ENCODE assay signal across 12 mouse cellular contexts in the genomic region with DNA sequence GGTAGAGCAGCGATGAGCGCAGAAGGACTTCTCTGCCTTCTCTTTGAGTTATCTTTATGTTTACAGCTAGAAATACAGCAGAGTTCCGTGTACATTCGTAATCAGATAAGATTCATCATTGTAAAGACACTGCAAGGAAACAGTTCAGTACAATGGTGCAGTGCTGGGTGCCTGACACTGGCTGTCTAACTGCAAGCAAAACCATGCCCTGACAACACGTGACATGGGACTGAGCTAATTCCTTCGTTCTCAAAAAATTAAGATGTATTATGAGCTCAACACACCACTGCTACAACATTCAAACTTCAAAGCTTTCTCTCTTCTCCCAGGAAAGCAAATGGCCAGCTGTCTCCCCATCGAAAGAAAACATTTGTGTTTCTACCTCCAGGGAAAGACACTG.
A peak's percentile ranks its signal among the peaks of the same experiment; 100 is the strongest.
DNase-seq lines count a peak whose midpoint lies in the region; ATAC-seq and TF ChIP-seq lines count a peak whose summit lies in the region.
"Had no signal": no experiment of that assay in that cellular context is flagged by ENCODE, and none has a peak within 500 bp of the region (broad histone marks: within the 10 kb centered on the region; RNA-seq: fewer than 3 reads in every experiment).

No protein-coding gene starts in this region.

- no peaks in the 10 kb centered on the region for H3K36me3 ChIP-seq in kidney, embryonic 15.5 days
- no peaks in the 10 kb centered on the region for H3K36me3 ChIP-seq in forebrain, embryonic 10.5 days (replicated peaks)
- no peaks in the 10 kb centered on the region for H3K36me3 ChIP-seq in forebrain, embryonic 14.5 days (ENCODE audit: control insufficient read depth, insufficient read depth, low read length)
- H3K36me3 ChIP-seq in midbrain, embryonic 15.5 days (replicated peaks): no peaks in the 10 kb centered on the region
- H3K36me3 ChIP-seq: liver, embryonic 13.5 days had no signal

- H3K9ac ChIP-seq in kidney, embryonic 15.5 days: no peak overlapping the region
- no peak overlapping the region for H3K9ac ChIP-seq in forebrain, embryonic 14.5 days (ENCODE audit: low read length)
- H3K9ac ChIP-seq in midbrain, embryonic 15.5 days: no peak overlapping the region
- H3K9ac ChIP-seq: hindbrain, embryonic 14.5 days; liver, embryonic 13.5 days had no signal

- no peaks in the 10 kb centered on the region for H3K9me3 ChIP-seq in kidney, embryonic 15.5 days (replicated peaks)
- H3K9me3 ChIP-seq in forebrain, embryonic 10.5 days: 0 out of 2 replicates have a peak, but pooled peaks cover 2% of the 10 kb centered on the region
- H3K9me3 ChIP-seq in forebrain, embryonic 14.5 days (replicated peaks; ENCODE audit: control insufficient read depth, low read length): no peaks in the 10 kb centered on the region
- no peaks in the 10 kb centered on the region for H3K9me3 ChIP-seq in midbrain, embryonic 15.5 days
- H3K9me3 ChIP-seq: liver, embryonic 13.5 days had no signal

- ATAC-seq in kidney, embryonic 15.5 days (replicated peaks; ENCODE audit: low FRiP score): no peak
- no peak for ATAC-seq in forebrain, embryonic 14.5 days
- no peak for ATAC-seq in midbrain, embryonic 15.5 days (replicated peaks)
- ATAC-seq: Patski had no signal

- intact Hi-C loops in left cerebral cortex, adult 2 months (cut with DNase I): no loop called here

- no peak for TF ChIP-seq CTCF in left cerebral cortex, adult 2 months (IDR thresholded peaks at IDR 0.05)

- DNase-seq in kidney, adult 9 months: no peak
- peak; percentile 16 for DNase-seq in forebrain, embryonic 10.5 days (ENCODE audit: extremely low spot score, low spot score)
- DNase-seq in forebrain, embryonic 14.5 days (ENCODE audit: low spot score): no peak
- no peak for DNase-seq in left cerebral cortex, adult 2 months (ENCODE audit: extremely low spot score in 1 of 2, low spot score in 2 of 2)
- DNase-seq in frontal cortex, postnatal 25 days (ENCODE audit: low spot score in 2 of 2): no peak
- DNase-seq: cerebellum, adult 8-10 months; liver, embryonic 13.5 days had no signal

- no peaks in the 10 kb centered on the region for H3K27me3 ChIP-seq in kidney, embryonic 15.5 days
- no peaks in the 10 kb centered on the region for H3K27me3 ChIP-seq in forebrain, embryonic 10.5 days (ENCODE audit: poor library complexity, severe bottlenecking)
- H3K27me3 ChIP-seq in forebrain, embryonic 14.5 days (replicated peaks; ENCODE audit: control insufficient read depth, insufficient read depth, low read length): no peaks in the 10 kb centered on the region; the same call in 1 of the 2 replicates
- no peaks in the 10 kb centered on the region for H3K27me3 ChIP-seq in midbrain, embryonic 15.5 days (replicated peaks)
- H3K27me3 ChIP-seq: CH12.LX; liver, embryonic 13.5 days had no signal

- WGBS in kidney, embryonic 15.5 days: 51% methylated on average over 7 of the region's 7 CpGs
- WGBS in forebrain, embryonic 10.5 days: 64% methylated on average over 7 of the region's 7 CpGs
- 36% methylated on average over 7 of the region's 7 CpGs for WGBS in forebrain, embryonic 14.5 days
- WGBS in midbrain, embryonic 15.5 days: 34% methylated on average over 7 of the region's 7 CpGs

- no peak overlapping the region for H3K27ac ChIP-seq in kidney, embryonic 15.5 days
- H3K27ac ChIP-seq in forebrain, embryonic 10.5 days: peak overlapping the region; percentile 67
- no peak overlapping the region for H3K27ac ChIP-seq in forebrain, embryonic 14.5 days (ENCODE audit: low read depth, low read length)
- H3K27ac ChIP-seq in midbrain, embryonic 15.5 days: no peak overlapping the region
- no peak overlapping the region for H3K27ac ChIP-seq in left cerebral cortex, adult 2 months
- H3K27ac ChIP-seq: hindbrain, embryonic 14.5 days; liver, embryonic 13.5 days had no signal

- H3K4me3 ChIP-seq in kidney, embryonic 15.5 days (replicated peaks): no peak overlapping the region
- H3K4me3 ChIP-seq in forebrain, embryonic 10.5 days: peak overlapping the region; percentile 33
- no peak overlapping the region for H3K4me3 ChIP-seq in forebrain, embryonic 14.5 days (ENCODE audit: low read depth, low read length)
- peak overlapping the region; percentile 21 for H3K4me3 ChIP-seq in midbrain, embryonic 15.5 days
- H3K4me3 ChIP-seq in left cerebral cortex, adult 2 months: no peak overlapping the region
- H3K4me3 ChIP-seq: liver, embryonic 13.5 days had no signal

- H3K4me1 ChIP-seq in kidney, embryonic 15.5 days: peaks cover 9% of the 10 kb centered on the region
- peaks cover 20% of the 10 kb centered on the region for H3K4me1 ChIP-seq in forebrain, embryonic 10.5 days
- H3K4me1 ChIP-seq in forebrain, embryonic 14.5 days (ENCODE audit: control insufficient read depth, insufficient read depth, low read length): peaks cover 3% of the 10 kb centered on the region; the same call in 1 of the 2 replicates
- peaks cover 7% of the 10 kb centered on the region; the same call in 1 of the 2 replicates for H3K4me1 ChIP-seq in midbrain, embryonic 15.5 days
- H3K4me1 ChIP-seq: liver, embryonic 13.5 days had no signal

- peak overlapping the region; percentile 5; the same call in 1 of the 2 replicates for H3K4me2 ChIP-seq in kidney, embryonic 15.5 days
- H3K4me2 ChIP-seq in forebrain, embryonic 14.5 days (ENCODE audit: low read length): peak overlapping the region; percentile 35
- H3K4me2 ChIP-seq in midbrain, embryonic 15.5 days: peak overlapping the region; percentile 45
- H3K4me2 ChIP-seq: hindbrain, embryonic 14.5 days; liver, embryonic 13.5 days had no signal

Comparison
In these comparisons a context has a peak if more than half of its experiments do, and no peak if none do; other contexts are left out.
1. H3K4me3 ChIP-seq: peak in forebrain, embryonic 10.5 days (single experiment) and midbrain, embryonic 15.5 days (single experiment); none in kidney, embryonic 15.5 days (single experiment), forebrain, embryonic 14.5 days (single experiment) and left cerebral cortex, adult 2 months (single experiment).
2. Peak in every context shown above with its lines, with median percentiles within 50 percentile points of each other: H3K4me2 ChIP-seq.